Mouse (Mus musculus): ENCODE results near the gene Ndufa11. TPM values are rescaled to one million over a fixed set of nuclear protein-coding genes. Genes with fewer than 3 reads are reported as not detected.
A peak's percentile ranks its signal among the peaks of the same experiment; 100 is the strongest.

Ndufa11 gene
- polyA plus RNA-seq, 1 experiment from 2014 or later = 595 TPM

DNA sequence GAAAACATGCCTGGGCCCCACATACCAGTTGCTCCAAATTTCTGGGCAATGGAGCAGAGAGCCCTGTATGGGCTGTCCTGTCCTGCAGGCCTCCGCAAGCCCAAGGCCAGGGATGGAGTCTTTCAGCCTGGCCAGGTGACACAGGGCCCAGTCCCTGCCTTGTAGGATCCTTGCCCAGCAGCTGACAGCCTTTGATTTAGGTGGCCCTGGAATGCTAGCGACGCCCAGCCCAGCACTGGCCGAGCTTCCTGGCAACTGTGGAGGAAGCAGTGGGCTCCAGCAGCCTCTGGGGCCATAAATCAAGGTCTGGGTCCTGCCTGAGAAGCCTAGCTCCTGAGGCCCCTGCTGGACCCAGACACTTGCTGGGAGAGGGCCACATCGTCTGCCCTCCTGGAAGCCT, 4.9 kb downstream of the Ndufa11 start:
- DNase-seq (ENCODE audit: low spot score) = no peak
- no peak for ATAC-seq (ENCODE audit: low FRiP score, low TSS enrichment)
- TF ChIP-seq EP300 (optimal IDR thresholded peaks at IDR 0.05) = no peak
- no peak for TF ChIP-seq CTCF (IDR thresholded peaks at IDR 0.05; ENCODE audit: low read depth)
- Histone ChIP-seq H3K9me3 (ENCODE audit: control insufficient read depth, low read length) (no peaks in the 10 kb centered on the region), H3K4me2 (replicated peaks; ENCODE audit: low read depth) (no peak overlapping the region), H3K36me3 (ENCODE audit: control insufficient read depth, insufficient read depth, low read length) (peaks cover 9% of the 10 kb centered on the region; the same call in 1 of the 2 replicates), H3K27me3 (ENCODE audit: control insufficient read depth, insufficient read depth, low read length) (no peaks in the 10 kb centered on the region), H3K4me3 (ENCODE audit: low read depth, low read length) (no peak overlapping the region), H3K9ac (ENCODE audit: low read length) (no peak overlapping the region), H3K4me1 (replicated peaks; ENCODE audit: control insufficient read depth, insufficient read depth) (peaks cover 5% of the 10 kb centered on the region; the same call in 1 of the 2 replicates), H3K27ac (replicated peaks) (peak overlapping the region; percentile 49; the same call in 1 of the 2 replicates)
- 39% methylated on average over 5 of the region's 5 CpGs for WGBS

DNA sequence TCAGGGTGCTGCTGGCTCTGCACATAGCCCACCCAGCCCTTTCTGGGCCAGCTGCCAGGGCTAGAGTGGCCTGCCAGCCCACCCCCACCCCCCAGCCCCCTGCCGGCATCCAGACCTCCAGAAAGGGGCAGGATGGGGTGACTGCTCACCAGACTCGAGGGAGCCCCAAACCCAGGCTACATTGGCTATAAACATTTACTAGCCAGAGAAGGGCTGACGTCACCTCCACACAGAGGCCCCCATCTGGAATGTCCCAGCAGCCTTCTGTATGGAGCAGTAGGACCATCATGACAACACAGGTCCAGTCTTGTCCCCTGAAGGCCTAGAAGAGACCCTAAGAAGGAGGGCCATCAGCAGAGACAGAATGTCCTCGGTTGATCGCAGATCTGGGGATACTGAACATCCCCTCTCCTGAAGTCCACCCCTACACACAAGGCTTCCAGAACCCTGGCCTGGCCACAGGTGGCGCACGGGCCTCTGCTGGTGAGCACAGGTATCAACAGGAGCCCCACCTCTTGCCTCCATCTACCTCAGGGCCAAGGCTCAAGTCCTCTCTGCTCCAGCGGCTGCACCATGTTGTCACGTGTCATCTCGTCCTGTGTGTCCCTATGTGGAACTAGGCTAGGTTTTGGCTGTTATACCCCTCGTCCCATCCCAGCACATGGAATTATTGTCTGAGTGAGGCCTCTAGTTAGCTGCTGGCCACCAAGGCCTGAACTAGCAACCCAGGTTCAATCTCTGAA, 6.0 kb downstream of the Ndufa11 start:
- no peak overlapping the region for H3K4me3 ChIP-seq (ENCODE audit: low read depth, low read length)
- peaks cover 7% of the 10 kb centered on the region for H3K4me1 ChIP-seq (replicated peaks; ENCODE audit: control insufficient read depth, insufficient read depth)
- TF ChIP-seq CTCF (IDR thresholded peaks at IDR 0.05; ENCODE audit: low read depth) = peak; percentile 43
- no peak for TF ChIP-seq EP300 (optimal IDR thresholded peaks at IDR 0.05)
- no peak overlapping the region for H3K4me2 ChIP-seq (replicated peaks; ENCODE audit: low read depth)
- H3K27ac ChIP-seq (replicated peaks) = no peak overlapping the region
- peaks cover 9% of the 10 kb centered on the region; the same call in 1 of the 2 replicates for H3K36me3 ChIP-seq (ENCODE audit: control insufficient read depth, insufficient read depth, low read length)
- no peaks in the 10 kb centered on the region for H3K9me3 ChIP-seq (ENCODE audit: control insufficient read depth, low read length)
- 69% methylated on average over 11 of the region's 11 CpGs for WGBS
- no peak overlapping the region for H3K9ac ChIP-seq (ENCODE audit: low read length)
- no peak for ATAC-seq (ENCODE audit: low FRiP score, low TSS enrichment)
- no peak for DNase-seq (ENCODE audit: low spot score)
- no peaks in the 10 kb centered on the region for H3K27me3 ChIP-seq (ENCODE audit: control insufficient read depth, insufficient read depth, low read length)

DNA sequence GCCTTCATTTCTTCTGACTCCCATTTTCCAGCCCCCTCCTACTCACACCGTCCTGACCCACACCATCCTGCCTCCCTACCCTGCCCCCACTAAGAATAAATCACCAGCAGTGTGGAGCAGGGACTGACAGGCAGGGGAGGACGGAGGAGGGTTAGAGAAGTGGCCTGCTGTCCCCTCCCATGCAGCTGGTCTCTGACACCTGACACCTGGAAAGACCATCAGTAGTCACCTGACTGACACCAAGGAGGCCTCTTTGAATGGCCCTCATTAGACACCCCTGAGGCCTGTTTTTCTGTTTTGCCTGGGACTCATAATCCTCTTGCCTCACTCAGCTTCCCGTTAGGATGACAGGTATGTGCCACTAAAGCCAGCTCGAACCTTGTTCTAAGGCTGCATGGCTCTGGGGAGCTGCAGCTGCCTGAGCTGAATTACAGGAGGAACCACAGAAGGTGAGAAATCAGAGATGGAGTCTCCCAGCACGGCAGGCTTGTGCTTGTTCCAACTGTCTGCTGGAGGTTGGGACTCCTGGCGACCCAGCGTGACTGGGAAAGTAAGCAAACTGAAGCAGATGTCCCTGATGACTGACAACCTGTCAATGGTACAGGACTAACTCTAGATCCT, 9.6 kb downstream of the Ndufa11 start:
- Histone ChIP-seq H3K9me3 (ENCODE audit: control insufficient read depth, low read length) (no peaks in the 10 kb centered on the region), H3K36me3 (ENCODE audit: control insufficient read depth, insufficient read depth, low read length) (peaks cover 3% of the 10 kb centered on the region; the same call in 1 of the 2 replicates), H3K4me3 (ENCODE audit: low read depth, low read length) (no peak overlapping the region), H3K27ac (replicated peaks) (peak overlapping the region; percentile 65), H3K9ac (ENCODE audit: low read length) (no peak overlapping the region), H3K27me3 (ENCODE audit: control insufficient read depth, insufficient read depth, low read length) (no peaks in the 10 kb centered on the region), H3K4me1 (replicated peaks; ENCODE audit: control insufficient read depth, insufficient read depth) (peaks cover 3% of the 10 kb centered on the region; the same call in 1 of the 2 replicates), H3K4me2 (replicated peaks; ENCODE audit: low read depth) (no peak overlapping the region)
- DNase-seq (ENCODE audit: low spot score) = no peak
- no peak for ATAC-seq (ENCODE audit: low FRiP score, low TSS enrichment)
- WGBS = 26% methylated on average over 7 of the region's 7 CpGs
- TF ChIP-seq EP300 (optimal IDR thresholded peaks at IDR 0.05) (no peak), CTCF (IDR thresholded peaks at IDR 0.05; ENCODE audit: low read depth) (no peak)

DNA sequence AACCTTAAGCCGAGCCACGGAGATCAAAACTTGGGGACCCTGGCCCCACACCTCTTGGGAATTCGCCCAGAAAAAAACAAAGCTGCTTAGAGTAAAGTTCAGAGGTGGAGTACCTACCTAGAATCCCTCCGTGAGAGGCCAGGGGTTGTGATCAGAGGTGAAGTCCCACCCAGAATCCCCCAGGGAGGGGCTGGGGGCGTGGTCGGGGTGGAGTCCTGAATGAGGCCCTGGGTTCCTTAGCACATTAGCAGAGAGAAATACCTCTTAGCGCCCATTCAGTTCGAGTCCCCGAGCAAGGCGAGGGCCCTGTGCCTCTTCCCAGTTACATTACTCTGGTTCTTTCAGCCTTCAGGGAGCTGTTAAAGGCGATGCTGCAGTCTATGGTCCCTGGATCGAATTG, 10.1 kb downstream of the Ndufa11 start:
- Histone ChIP-seq H3K9me3 (ENCODE audit: control insufficient read depth, low read length) (no peaks in the 10 kb centered on the region), H3K27me3 (ENCODE audit: control insufficient read depth, insufficient read depth, low read length) (no peaks in the 10 kb centered on the region), H3K4me2 (replicated peaks; ENCODE audit: low read depth) (0 out of 2 replicates have a peak overlapping the region, but pooled peaks have one; percentile 3), H3K27ac (replicated peaks) (peak overlapping the region; percentile 65), H3K4me1 (replicated peaks; ENCODE audit: control insufficient read depth, insufficient read depth) (peaks cover 3% of the 10 kb centered on the region; the same call in 1 of the 2 replicates), H3K4me3 (ENCODE audit: low read depth, low read length) (no peak overlapping the region), H3K36me3 (ENCODE audit: control insufficient read depth, insufficient read depth, low read length) (no peaks in the 10 kb centered on the region; the same call in 1 of the 2 replicates), H3K9ac (ENCODE audit: low read length) (peak overlapping the region; percentile 18; the same call in 1 of the 2 replicates)
- 11% methylated on average over 12 of the region's 12 CpGs for WGBS
- DNase-seq (ENCODE audit: low spot score) (no peak), ATAC-seq (ENCODE audit: low FRiP score, low TSS enrichment) (no peak)
- TF ChIP-seq CTCF (IDR thresholded peaks at IDR 0.05; ENCODE audit: low read depth) (no peak), EP300 (optimal IDR thresholded peaks at IDR 0.05) (no peak)

DNA sequence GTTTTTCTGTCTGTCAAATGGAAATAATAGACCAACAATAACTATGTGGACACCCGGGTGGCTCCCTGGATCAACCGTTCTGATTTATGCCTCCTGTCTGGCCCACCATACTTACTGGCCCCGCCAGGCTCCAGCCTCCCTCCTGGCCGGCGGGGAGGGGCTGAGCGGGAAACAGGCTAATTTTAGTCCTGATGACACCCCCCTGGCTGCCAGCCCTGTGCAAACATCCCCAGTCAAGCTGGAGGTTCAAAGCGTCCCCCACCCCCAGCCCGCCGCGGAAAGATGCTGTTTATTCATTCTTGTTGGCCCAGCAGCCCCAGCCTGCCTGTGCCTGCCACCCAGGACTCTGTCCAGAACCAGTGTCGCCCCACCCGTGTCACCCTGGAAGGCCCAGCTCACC, 10.6 kb downstream of the Ndufa11 start:
- H3K9ac ChIP-seq (ENCODE audit: low read length) = no peak overlapping the region
- TF ChIP-seq EP300 (optimal IDR thresholded peaks at IDR 0.05) = no peak
- TF ChIP-seq CTCF (IDR thresholded peaks at IDR 0.05; ENCODE audit: low read depth) = 0 out of 2 replicates have a peak, but pooled peaks have one; percentile 23
- peak; percentile 45; the same call in 1 of the 2 replicates for ATAC-seq (ENCODE audit: low FRiP score, low TSS enrichment)
- H3K36me3 ChIP-seq (ENCODE audit: control insufficient read depth, insufficient read depth, low read length) = no peaks in the 10 kb centered on the region; the same call in 1 of the 2 replicates
- H3K9me3 ChIP-seq (ENCODE audit: control insufficient read depth, low read length) = no peaks in the 10 kb centered on the region
- no peaks in the 10 kb centered on the region for H3K27me3 ChIP-seq (ENCODE audit: control insufficient read depth, insufficient read depth, low read length)
- peaks cover 3% of the 10 kb centered on the region; the same call in 1 of the 2 replicates for H3K4me1 ChIP-seq (replicated peaks; ENCODE audit: control insufficient read depth, insufficient read depth)
- DNase-seq (ENCODE audit: low spot score) = peak; percentile 48
- 7% methylated on average over 12 of the region's 12 CpGs for WGBS
- H3K4me3 ChIP-seq (ENCODE audit: low read depth, low read length) = no peak overlapping the region
- H3K4me2 ChIP-seq (replicated peaks; ENCODE audit: low read depth) = 0 out of 2 replicates have a peak overlapping the region, but pooled peaks have one; percentile 3
- H3K27ac ChIP-seq (replicated peaks) = peak overlapping the region; percentile 65

Measured in stomach, postnatal 0 days (tissue).